Mouse (Mus musculus) CH12.LX (cell line): ENCODE data around the gene Hoxc4.

ENCODE experiments used
- CTCF ChIP-seq, 2 experiments: IDR thresholded peaks in 1 of 2; conservative IDR thresholded peaks in 1 of 2; 2 replicates each; pipeline ENCODE4 v1.5.1; 2011 to 2012; ENCODE audit warnings: low read depth in 2 of 2, low read length in 2 of 2, improper control_type of control experiment in 1 of 2, inconsistent platforms in 1 of 2, mild to moderate bottlenecking in 1 of 2, moderate library complexity in 1 of 2
- ELF1 ChIP-seq: IDR thresholded peaks from 2 replicates; pipeline ENCODE4 v1.6.1; 2014; ENCODE audit warnings: low read depth, mild to moderate bottlenecking, inconsistent platforms, low read length, improper control_type of control experiment
- EP300 ChIP-seq: IDR thresholded peaks from 2 replicates; pipeline ENCODE4 v1.6.1; 2011; ENCODE audit warnings: low read length, improper control_type of control experiment
- GABPA ChIP-seq: IDR thresholded peaks from 2 replicates; pipeline ENCODE4 v1.6.1; 2012; ENCODE audit warnings: low read depth, low read length, improper control_type of control experiment, inconsistent platforms; ENCODE audit not compliant: insufficient replicate concordance
- MAX ChIP-seq: IDR thresholded peaks from 2 replicates; pipeline ENCODE4 v1.6.1; 2011; ENCODE audit warnings: low read length, improper control_type of control experiment
- POLR2A ChIP-seq: IDR thresholded peaks from 2 replicates; pipeline ENCODE4 v1.6.1; 2011; ENCODE audit warnings: low read depth, mild to moderate bottlenecking, improper control_type of control experiment, low read length
- ZC3H11A ChIP-seq: IDR thresholded peaks from 2 replicates; pipeline ENCODE4 v1.6.1; 2012; ENCODE audit warnings: low read depth, mild to moderate bottlenecking, inconsistent platforms, low read length, improper control_type of control experiment
- ZKSCAN1 ChIP-seq: IDR thresholded peaks from 2 replicates; pipeline ENCODE4 v1.6.1; 2012; ENCODE audit warnings: low read depth, inconsistent platforms, low read length, improper control_type of control experiment, borderline replicate concordance

- TF ChIP-seq ZC3H11A (no peak), EP300 (no peak), MAX (no peak), POLR2A (no peak), ELF1 (no peak), CTCF (conservative IDR thresholded peaks at IDR 0.05 in 1 of 2, IDR thresholded peaks at IDR 0.05 in 1 of 2; ENCODE audit: low read depth in 2 of 2, low read length in 2 of 2) (no peak), ZKSCAN1 (no peak), GABPA (no peak)
Measured at GRCm38 (mm10) chr15:103041613-103042012, 22.9 kb downstream of the Hoxc4 start.
